Mouse (Mus musculus) hindbrain, embryonic 12.5 days (tissue): ENCODE data around the gene Celf5. TPM values are rescaled to one million over a fixed set of nuclear protein-coding genes. Genes with fewer than 3 reads are reported as not detected.
A peak's percentile ranks its signal among the peaks of the same experiment; 100 is the strongest.

Experiments used
- ATAC-seq: fragments of 200-750 bp; cut with Nextera tagmentation; 2 replicates; pipeline ENCODE4 v1.8.0; 2017; ENCODE audit warnings: moderate TSS enrichment; ENCODE audit not compliant: low FRiP score
- H3K27ac ChIP-seq: fragments of 300-500 bp; sonication (generic); 2 replicates; pipeline ENCODE4 v1.5.1; 2016; ENCODE audit warnings: mild to moderate bottlenecking
- H3K27me3 ChIP-seq: fragments of 300-500 bp; sonication (generic); 2 replicates; pipeline ENCODE4 v1.6.1; 2016; ENCODE audit warnings: mild to moderate bottlenecking
- H3K36me3 ChIP-seq: fragments of 300-500 bp; sonication (generic); 2 replicates; pipeline ENCODE4 v1.6.1; 2016; ENCODE audit warnings: mild to moderate bottlenecking
- H3K4me1 ChIP-seq: fragments of 300-500 bp; sonication (generic); 2 replicates; pipeline ENCODE4 v1.6.1; 2016
- H3K4me2 ChIP-seq: fragments of 300-500 bp; sonication (generic); replicated peaks from 2 replicates; pipeline ENCODE4 v1.6.1; 2016; ENCODE audit warnings: mild to moderate bottlenecking
- H3K4me3 ChIP-seq: fragments of 300-500 bp; sonication (generic); 2 replicates; pipeline ENCODE4 v1.5.1; 2016; ENCODE audit warnings: mild to moderate bottlenecking
- H3K9ac ChIP-seq: fragments of 300-500 bp; sonication (generic); 2 replicates; pipeline ENCODE4 v1.6.1; 2016; ENCODE audit warnings: mild to moderate bottlenecking, moderate library complexity
- H3K9me3 ChIP-seq: fragments of 300-500 bp; sonication (generic); replicated peaks from 2 replicates; pipeline ENCODE4 v1.6.1; 2016; ENCODE audit warnings: mild to moderate bottlenecking
- WGBS: fragments of 180-500 bp; shearing (Covaris S2); methylation state at CpG from one replicate; pipeline ENCODE4 v1.1.7; 2016; 5-methylcytosine and 5-hydroxymethylcytosine counted together
- polyA plus RNA-seq: library from polyadenylated mRNA; unstranded; fragments of >200 nt; fragmentation: Nextera tagmentation; extraction: Ambion mirVana; gene quantifications from 2 replicates; pipeline ENCODE4 v1.2.1, GENCODE M21; 2016

Celf5 gene
- polyA plus RNA-seq, 1 experiment from 2014 or later, result 37.1 TPM

DNA sequence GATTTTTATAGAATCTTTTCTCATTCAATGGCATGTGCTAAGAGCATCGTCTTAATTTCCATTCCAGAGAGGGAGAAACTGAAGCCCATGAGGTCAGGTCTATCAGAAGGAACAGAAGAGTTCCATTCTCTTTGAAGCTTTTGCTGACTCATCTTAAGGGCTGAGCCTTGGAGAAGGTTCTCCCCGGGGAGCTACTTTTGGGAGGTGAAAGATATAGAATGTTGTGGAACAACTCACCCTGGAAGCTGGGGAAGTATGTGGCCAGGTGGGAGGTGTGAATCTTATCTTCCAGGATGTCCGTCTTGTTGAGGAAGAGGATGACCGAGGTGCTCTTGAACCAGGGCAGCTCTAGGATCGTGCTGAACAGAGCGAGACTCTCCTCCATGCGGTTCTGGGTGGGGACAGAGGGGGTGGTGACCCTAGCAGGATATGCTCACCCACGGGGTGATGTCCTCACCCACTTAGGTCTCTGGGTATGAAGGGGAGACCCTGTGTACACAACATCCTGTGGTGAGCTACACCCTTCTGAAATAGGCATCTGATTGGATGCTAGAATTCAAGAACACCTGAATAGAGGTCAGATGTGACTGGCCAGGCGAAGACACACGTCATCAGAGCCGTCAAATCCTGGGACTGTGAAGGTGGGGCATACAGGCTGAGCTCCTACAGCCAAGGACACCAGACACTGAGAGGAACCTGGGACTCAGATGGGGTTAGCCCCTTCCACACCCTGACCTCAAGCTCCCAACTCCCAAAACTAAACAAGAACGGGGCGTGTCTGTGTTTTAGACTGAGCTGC, 25.4 kb upstream of the Celf5 start:
- ATAC-seq, result no peak
- Histone ChIP-seq H3K9me3 (no peaks in the 10 kb centered on the region), H3K27ac (no peak overlapping the region), H3K9ac (no peak overlapping the region), H3K27me3 (peaks cover 29% of the 10 kb centered on the region), H3K4me3 (no peak overlapping the region), H3K4me2 (no peak overlapping the region), H3K36me3 (no peaks in the 10 kb centered on the region), H3K4me1 (no peaks in the 10 kb centered on the region)
- 77% methylated on average over 13 of the region's 13 CpGs for WGBS

DNA sequence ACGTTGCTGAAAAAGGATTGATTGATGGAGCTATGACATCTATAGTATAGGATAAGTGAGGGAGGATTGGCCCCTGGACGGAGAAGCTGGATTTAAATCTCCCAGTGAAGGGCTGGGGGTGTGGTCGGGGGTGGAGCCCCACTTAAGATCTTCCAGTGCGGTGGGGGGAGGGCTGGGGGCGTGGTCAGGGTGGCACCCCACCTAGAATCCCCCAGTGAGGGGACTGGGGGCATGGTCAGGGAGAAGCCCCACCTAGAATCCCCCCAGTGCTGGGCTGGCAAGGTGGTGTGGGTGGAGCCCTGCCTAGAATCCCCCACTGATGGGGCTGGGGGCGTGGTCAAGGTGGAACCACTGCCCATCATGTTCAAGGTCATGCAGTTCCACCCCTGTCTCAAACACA, 24.6 kb upstream of the Celf5 start:
- WGBS, result 32% methylated on average over 6 of the region's 6 CpGs

DNA sequence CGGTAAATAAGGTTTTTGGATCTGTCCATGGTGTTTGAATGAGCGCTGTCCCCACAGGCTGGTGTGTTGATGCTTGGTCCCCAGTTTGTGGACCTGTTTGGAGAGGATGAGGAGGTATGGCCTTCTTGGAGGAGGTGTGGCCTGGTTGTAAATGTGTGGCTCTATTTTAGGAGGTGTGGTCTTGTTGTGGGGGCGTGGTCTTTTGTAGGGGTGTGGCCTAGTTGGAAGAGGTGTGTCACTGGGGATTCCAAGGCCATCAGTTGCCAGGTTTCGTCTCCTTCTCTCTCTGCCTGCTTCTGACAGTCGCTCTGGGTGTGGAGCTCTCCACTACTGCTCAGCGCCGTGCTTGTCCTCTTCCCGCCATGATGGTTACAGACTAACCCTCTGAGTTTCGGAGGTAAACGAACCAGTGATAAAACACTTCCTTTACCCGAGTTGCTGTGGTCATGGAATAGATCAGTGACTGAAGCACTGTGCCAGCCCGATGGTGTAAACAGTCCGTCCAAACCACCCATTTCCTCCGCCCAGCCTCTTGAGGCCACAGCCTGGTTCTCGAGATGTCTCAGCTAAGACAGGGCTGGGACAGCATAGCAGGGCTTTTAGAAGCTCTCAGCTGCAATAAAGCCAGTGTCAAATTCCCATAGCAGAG, 22.6 kb upstream of the Celf5 start:
- no peak overlapping the region for H3K4me3 ChIP-seq
- no peak overlapping the region for H3K27ac ChIP-seq
- no peaks in the 10 kb centered on the region for H3K4me1 ChIP-seq
- no peak overlapping the region for H3K4me2 ChIP-seq
- WGBS, result 76% methylated on average over 15 of the region's 15 CpGs
- no peaks in the 10 kb centered on the region for H3K9me3 ChIP-seq
- no peak for ATAC-seq
- peaks cover 11% of the 10 kb centered on the region for H3K27me3 ChIP-seq
- no peak overlapping the region for H3K9ac ChIP-seq
- H3K36me3 ChIP-seq, result no peaks in the 10 kb centered on the region

More for the DNA sequence above, 24.6 kb upstream of the Celf5 start:
- no peak overlapping the region for H3K27ac ChIP-seq
- H3K4me2 ChIP-seq, result no peak overlapping the region
- no peak overlapping the region for H3K9ac ChIP-seq
- H3K4me3 ChIP-seq, result no peak overlapping the region
- ATAC-seq, result no peak
- H3K4me1 ChIP-seq, result no peaks in the 10 kb centered on the region
- H3K27me3 ChIP-seq, result peaks cover 22% of the 10 kb centered on the region
- no peaks in the 10 kb centered on the region for H3K36me3 ChIP-seq
- H3K9me3 ChIP-seq, result no peaks in the 10 kb centered on the region

DNA sequence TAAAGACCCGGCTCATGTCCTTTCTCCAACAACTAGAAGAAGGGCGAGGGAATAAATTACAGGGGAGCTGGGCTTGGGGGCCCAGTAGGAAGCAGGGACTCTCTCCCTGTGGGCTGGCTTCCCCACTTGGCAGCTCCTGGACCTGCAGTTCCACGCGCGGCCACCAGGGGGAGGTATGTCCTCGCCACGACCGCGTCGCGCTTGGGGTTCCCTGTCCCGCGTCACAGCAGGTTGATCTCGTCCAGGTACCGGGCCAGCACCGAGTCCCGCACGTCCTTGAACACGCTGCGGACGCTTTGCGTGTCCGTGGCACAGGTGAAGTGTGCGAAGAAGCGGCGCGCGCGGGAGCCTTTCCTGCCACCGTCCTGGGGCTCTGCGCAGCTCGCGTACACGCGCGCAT, 20.1 kb upstream of the Celf5 start:
- 8% methylated on average over 36 of the region's 36 CpGs for WGBS
- no peaks in the 10 kb centered on the region for H3K9me3 ChIP-seq
- peak; percentile 48; the same call in 1 of the 2 replicates for ATAC-seq
- peak overlapping the region; percentile 52; the same call in 1 of the 2 replicates for H3K9ac ChIP-seq
- H3K4me1 ChIP-seq, result no peaks in the 10 kb centered on the region
- H3K4me3 ChIP-seq, result peak overlapping the region; percentile 32
- H3K27me3 ChIP-seq, result peaks cover 11% of the 10 kb centered on the region
- no peaks in the 10 kb centered on the region for H3K36me3 ChIP-seq
- peak overlapping the region; percentile 63 for H3K4me2 ChIP-seq
- H3K27ac ChIP-seq, result no peak overlapping the region

DNA sequence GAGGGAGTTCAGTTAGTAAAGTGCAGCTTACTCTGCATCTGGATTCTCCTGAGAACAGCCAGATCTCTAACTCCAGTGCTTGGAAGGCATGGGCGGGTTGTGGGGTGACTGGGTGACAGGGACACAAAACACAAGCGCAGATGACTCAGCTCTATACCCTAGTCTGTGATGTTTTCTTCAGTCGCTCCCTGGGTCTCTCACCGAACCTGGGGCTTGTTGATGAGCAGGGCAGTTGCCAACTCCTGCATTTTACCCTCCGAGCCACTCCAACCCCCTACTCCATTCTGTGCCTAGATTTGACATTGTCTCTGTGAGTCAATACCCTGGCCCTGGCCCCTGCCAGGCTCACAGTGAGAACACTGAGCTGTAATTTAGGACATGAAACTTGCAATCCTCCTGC, 19.4 kb upstream of the Celf5 start:
- no peak overlapping the region for H3K9ac ChIP-seq
- 85% methylated on average over 5 of the region's 5 CpGs for WGBS
- H3K36me3 ChIP-seq, result no peaks in the 10 kb centered on the region
- H3K9me3 ChIP-seq, result no peaks in the 10 kb centered on the region
- no peak overlapping the region for H3K4me3 ChIP-seq
- ATAC-seq, result no peak
- peaks cover 11% of the 10 kb centered on the region for H3K27me3 ChIP-seq
- H3K4me2 ChIP-seq, result no peak overlapping the region
- H3K4me1 ChIP-seq, result peaks cover 5% of the 10 kb centered on the region; the same call in 1 of the 2 replicates
- H3K27ac ChIP-seq, result no peak overlapping the region

DNA sequence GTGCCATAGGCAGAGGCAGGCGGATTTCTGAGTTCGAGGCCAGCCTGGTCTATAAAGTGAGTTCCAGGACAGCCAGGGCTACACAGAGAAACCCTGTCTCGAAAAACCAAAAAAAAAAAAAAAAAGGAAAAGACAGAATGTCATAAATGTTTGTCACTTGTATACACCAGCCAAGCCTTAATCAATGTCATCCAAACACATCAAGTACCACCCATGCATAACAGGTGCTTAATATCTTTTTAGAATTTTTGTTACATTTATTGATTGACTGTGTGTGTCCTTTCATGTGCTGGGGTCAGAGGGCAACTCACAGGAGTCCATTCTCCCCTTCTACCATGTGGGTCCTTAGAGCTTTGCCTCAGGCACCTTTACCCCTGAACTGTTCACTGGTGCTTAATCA, 17.5 kb upstream of the Celf5 start, which contains the start of gene S1pr4:
TSS of gene S1pr4 (minus strand) at position 101 of the 400 bp plus-strand sequence.
- no peaks in the 10 kb centered on the region for H3K9me3 ChIP-seq
- peak within 1 kb of the TSS; percentile 18; the same call in 1 of the 2 replicates for H3K9ac ChIP-seq
- ATAC-seq, result no peak
- H3K4me3 ChIP-seq, result no peak within 1 kb of the TSS
- H3K4me1 ChIP-seq, result peaks cover 13% of the 10 kb centered on the region
- 91% methylated on average over 3 of the region's 3 CpGs for WGBS
- no peaks in the 10 kb centered on the region for H3K36me3 ChIP-seq
- peaks cover 11% of the 10 kb centered on the region for H3K27me3 ChIP-seq
- no peak within 1 kb of the TSS for H3K4me2 ChIP-seq
- H3K27ac ChIP-seq, result no peak within 1 kb of the TSS

GRCm38 (mm10) chr10:81499250-81499901, 16.9 kb upstream of the Celf5 start:
- no peak overlapping the region for H3K27ac ChIP-seq
- no peak overlapping the region for H3K4me3 ChIP-seq
- peak overlapping the region; percentile 18; the same call in 1 of the 2 replicates for H3K9ac ChIP-seq
- 83% methylated on average over 23 of the region's 23 CpGs for WGBS
- H3K36me3 ChIP-seq, result no peaks in the 10 kb centered on the region
- H3K4me1 ChIP-seq, result peaks cover 19% of the 10 kb centered on the region
- peaks cover 11% of the 10 kb centered on the region for H3K27me3 ChIP-seq
- no peaks in the 10 kb centered on the region for H3K9me3 ChIP-seq
- no peak for ATAC-seq
- H3K4me2 ChIP-seq, result no peak overlapping the region

GRCm38 (mm10) chr10:81498316-81499249, 16.1 kb upstream of the Celf5 start:
- no peak for ATAC-seq
- Histone ChIP-seq H3K27ac (no peak overlapping the region), H3K4me1 (peaks cover 25% of the 10 kb centered on the region), H3K9ac (no peak overlapping the region), H3K27me3 (peaks cover 8% of the 10 kb centered on the region), H3K4me3 (no peak overlapping the region), H3K36me3 (no peaks in the 10 kb centered on the region), H3K4me2 (no peak overlapping the region), H3K9me3 (no peaks in the 10 kb centered on the region)
- WGBS, result 88% methylated on average over 38 of the region's 38 CpGs

DNA sequence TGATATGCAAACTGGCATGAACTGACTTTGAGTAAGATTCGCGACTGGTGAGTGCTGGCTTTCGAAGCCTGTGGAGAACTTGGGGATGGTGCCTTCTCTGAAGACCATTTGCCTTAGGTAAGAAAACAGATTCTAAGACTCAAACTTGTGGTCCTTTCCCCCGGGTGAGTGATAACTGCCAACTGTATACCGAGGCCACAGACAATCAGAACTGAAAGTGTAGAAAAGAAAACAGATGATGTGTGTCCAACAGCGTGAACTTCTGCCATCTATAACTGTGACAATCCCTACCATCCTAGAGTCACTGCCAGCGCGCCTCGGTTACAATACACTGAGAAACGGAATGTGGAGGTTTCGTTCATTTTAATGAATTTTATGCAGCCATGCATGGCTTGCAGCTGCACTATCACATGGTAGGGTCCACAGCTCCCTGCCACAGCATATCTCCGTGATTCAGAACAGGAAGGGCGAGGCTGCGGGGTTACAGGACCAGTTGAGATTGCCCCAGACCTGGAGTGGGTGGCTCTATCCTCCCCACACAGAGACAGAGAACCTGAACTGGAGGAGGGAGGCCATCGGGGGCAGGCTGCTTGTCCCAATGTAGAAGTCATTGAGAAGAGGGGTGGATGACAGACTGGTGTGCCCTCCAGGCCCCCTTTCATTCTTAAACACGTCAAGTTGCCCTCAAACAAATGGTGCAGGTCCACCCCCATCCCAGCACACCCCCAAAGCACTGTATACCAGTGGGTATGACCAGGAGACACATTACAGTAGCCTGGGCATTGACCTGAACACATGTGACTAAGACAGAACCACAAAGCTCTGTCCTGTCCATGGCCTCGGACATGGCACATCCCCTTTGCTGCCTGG, 15.1 kb upstream of the Celf5 start:
- whole genome bisulfite sequencing, result 85% methylated on average over 17 of the region's 17 CpGs
- H3K4me2 ChIP-seq, result peak overlapping the region; percentile 96
- ATAC-seq, result no peak
- H3K9ac ChIP-seq, result no peak overlapping the region
- peaks cover 26% of the 10 kb centered on the region for H3K4me1 ChIP-seq
- H3K4me3 ChIP-seq, result no peak overlapping the region
- H3K27me3 ChIP-seq, result no peaks in the 10 kb centered on the region; the same call in 1 of the 2 replicates
- no peak overlapping the region for H3K27ac ChIP-seq
- peaks cover 7% of the 10 kb centered on the region for H3K36me3 ChIP-seq
- H3K9me3 ChIP-seq, result no peaks in the 10 kb centered on the region

DNA sequence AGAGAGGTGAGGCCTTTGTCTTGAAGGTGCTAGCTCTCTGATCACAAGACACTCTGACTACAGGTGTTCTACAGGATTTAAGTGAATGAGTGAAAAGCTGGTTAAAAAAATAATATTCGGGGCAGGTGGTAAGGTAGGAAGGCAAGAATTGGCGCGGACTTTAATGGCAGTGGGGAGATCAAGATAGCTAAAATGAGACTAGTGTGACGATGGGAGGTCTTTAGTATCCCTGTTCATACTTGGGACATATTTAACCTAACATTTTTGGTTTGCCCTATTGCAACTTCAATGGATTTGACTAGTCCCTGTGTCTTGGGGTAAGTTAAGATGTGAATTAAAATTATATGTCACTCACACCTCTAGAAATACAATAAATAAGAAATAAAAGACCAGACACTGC, 14.5 kb upstream of the Celf5 start:
- Histone ChIP-seq H3K9ac (peak overlapping the region; percentile 59), H3K4me2 (peak overlapping the region; percentile 96), H3K36me3 (peaks cover 13% of the 10 kb centered on the region), H3K4me1 (peaks cover 26% of the 10 kb centered on the region), H3K9me3 (no peaks in the 10 kb centered on the region), H3K27me3 (no peaks in the 10 kb centered on the region; the same call in 1 of the 2 replicates), H3K4me3 (peak overlapping the region; percentile 82), H3K27ac (peak overlapping the region; percentile 44)
- WGBS, result 43% methylated on average over 4 of the region's 4 CpGs
- ATAC-seq, result no peak
